Mouse (Mus musculus) retina, postnatal 7 days (tissue): Measurements from ENCODE around the gene Cypt12.

ENCODE experiments used
- DNase-seq: peaks from one replicate; pipeline ENCODE4 v3.0.0-alpha.2; 2012; ENCODE audit warnings: low read depth, low spot score

The Cypt12 gene

DNA sequence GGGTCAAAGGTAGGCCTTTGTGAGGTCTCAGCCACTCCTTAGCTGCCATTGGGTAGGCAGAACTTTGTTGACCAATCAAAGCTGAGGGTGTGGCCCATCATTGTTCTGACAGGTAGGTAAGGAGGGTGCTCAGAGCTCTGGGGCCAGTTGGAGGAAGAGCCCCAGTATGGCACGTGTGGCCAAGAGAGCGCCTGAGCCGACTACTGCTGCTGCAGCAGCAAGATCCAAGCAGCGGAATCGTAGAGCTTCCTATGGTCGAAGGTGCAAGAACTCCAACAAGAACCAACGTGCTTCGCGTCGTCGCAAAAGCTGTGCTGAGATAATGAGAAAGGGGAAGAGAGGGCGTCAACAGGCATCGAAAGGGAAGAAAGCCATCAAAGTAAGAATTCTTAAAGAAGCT lies at the start of gene Cypt12:
Gene Cypt12, plus strand, starts transcription at position 112 of the 400 bp plus-strand sequence.
- no peak for DNase-seq

DNA sequence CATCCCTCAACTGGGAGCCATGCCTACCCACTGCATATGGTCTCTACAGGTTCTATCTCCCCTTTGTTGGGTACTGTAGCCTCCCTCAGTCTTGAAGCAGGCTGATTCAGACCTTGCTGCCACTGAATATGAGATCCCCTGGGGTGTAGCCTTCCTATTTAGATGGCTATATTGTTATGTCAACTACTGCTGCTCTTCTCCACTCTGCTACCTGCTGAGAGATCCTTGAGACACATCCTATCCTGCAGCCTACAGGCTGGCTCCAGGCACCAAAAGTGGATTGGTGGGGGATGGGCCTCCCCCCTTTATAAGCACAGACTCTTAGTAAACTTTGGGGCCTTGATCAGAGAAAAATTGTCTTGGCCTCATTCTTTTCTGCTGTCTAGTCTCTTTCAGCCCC lies 34.4 kb upstream of the Cypt12 start:
- DNase-seq: no peak

GRCm38 (mm10) chr3:17940206-17940605 lies 8.0 kb upstream of the Cypt12 start:
- DNase-seq: no peak
